Mouse (Mus musculus): ENCODE measurements around the gene Epp13. TPM values are rescaled to one million over a fixed set of nuclear protein-coding genes. Genes with fewer than 3 reads are reported as not detected.
"Not testable (repeated sequence)": the region's sequence is repeated elsewhere in the genome, so short reads cannot be mapped to it uniquely, and the experiment has no call there.

Epp13 gene
- total RNA-seq (2015) (not detected in 2 replicates), total RNA-seq (2017) (not detected in 2 replicates)

DNA sequence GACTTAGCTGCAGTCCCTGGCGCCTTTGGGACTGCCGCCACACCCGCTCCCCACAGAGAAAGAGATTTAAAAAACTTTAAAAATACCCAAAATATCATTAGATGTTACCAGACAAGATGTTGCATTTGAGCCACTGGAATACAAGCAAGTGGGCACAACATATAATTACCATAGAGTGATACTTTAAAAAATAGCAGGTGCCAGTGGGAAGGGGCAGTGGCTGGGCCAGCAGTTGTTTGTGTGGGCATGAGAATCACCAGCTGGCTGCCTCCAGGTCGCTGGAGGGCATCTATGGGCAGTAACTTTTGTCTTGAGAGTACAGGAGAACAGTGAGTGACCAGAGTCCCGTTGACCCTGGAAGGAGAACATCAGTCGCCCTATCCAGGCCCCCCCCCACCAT, at the start of gene Epp13:
TSS of gene Epp13 (plus strand) at position 301 of the 400 bp plus-strand sequence.
- no peak for ATAC-seq (replicated peaks; ENCODE audit: poor library complexity)

DNA sequence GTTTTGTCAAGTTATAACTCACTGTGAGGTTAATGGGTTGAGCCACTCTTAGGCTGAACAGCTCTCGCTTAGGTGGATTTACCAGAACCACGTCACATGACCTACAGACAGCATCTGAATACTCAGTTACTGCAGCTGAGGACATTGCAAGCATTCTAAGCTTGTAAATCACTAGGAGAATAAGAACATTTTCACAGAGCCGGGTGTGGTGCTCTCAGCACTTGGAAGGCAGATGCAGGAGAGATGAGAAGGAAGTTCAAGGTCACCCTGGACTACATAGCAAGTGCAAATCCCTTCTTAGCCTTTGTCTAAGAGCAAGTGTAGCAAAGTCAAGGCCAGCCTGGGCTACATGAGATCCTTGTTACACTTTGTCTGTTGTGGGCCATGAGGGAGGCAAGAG, 48.3 kb upstream of the Epp13 start:
- no peak for ATAC-seq (replicated peaks; ENCODE audit: poor library complexity)

DNA sequence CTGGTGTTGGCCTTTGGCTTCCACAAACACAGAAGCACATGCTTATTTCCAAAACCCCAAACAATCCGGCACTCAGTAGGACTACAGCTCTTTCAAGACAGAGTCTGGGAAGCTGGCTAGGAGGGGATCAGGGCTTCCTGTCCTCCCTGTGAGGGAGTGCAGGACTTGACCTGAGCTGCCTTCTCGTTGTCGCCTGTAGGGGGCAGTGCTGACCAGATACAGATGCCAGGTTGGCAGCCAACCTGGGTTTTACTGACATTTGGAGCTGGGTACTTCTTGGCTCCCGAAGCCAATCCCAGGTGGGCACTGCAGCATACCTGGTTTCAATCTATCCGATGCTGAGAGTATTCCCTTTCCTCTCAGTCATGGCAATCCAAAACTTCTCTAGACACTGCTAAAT, 39.4 kb upstream of the Epp13 start:
- ATAC-seq (replicated peaks; ENCODE audit: poor library complexity), result peak; percentile 79

DNA sequence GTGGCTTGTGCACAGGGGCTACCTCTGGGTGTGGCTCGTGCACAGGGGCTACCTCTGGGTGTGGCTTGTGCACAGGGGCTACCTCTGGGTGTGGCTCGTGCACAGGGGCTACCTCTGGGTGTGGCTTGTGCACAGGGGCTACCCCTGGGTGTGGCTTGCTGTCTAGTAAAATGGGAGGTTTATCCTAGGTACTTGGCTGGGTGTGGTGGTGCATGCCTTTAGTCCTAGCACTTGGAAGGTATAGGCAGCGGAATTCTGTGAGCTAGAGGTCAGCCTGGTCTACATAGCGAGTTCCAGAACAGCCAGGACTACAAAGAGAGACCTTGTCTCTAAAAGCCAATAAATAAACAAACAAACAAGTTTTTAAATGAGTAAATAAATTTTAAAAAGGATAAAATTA, 37.8 kb upstream of the Epp13 start:
- not testable (repeated sequence) for ATAC-seq (replicated peaks; ENCODE audit: poor library complexity)

DNA sequence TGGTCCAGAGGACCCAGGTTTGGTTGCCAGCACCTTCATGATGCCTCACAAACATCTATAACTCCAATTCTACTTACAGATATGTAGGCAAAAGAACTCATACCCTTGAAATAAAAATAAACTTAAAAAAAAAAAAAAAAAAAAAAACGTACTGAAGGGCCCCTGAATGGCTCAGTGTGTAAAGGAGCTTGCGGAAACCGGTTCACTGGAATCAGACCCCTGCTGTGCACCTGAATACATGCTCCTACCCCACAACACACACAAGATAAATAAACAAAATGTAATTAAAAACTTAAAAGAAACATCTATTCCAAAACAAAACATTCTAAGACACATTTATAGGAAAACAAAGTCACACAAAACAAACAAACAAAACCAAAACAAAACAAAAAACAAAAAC, 32.4 kb upstream of the Epp13 start:
- no peak for ATAC-seq (replicated peaks; ENCODE audit: poor library complexity)

DNA sequence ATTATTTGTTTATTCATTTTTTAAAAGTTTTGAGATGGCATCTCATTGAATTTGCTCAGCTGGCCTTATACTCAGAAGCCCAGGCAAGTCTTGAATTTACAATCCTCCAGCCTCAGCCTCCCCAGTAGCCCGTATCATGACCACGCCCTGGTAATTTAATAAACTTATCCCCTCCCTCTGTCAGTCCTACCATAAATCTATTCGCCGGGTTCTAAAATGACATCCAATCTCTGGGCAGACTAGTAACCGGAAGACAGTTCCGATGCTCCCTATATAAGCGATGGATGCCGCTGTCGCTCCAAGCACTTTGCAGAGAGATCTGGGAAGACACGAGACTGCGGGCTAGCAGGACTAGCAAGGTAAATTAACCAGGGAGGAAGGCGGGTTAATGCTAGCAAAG, 30.5 kb upstream of the Epp13 start, which contains the start of gene Zscan5b:
TSS of gene Zscan5b (plus strand) at position 301 of the 400 bp plus-strand sequence.
- no peak for ATAC-seq (replicated peaks; ENCODE audit: poor library complexity)

DNA sequence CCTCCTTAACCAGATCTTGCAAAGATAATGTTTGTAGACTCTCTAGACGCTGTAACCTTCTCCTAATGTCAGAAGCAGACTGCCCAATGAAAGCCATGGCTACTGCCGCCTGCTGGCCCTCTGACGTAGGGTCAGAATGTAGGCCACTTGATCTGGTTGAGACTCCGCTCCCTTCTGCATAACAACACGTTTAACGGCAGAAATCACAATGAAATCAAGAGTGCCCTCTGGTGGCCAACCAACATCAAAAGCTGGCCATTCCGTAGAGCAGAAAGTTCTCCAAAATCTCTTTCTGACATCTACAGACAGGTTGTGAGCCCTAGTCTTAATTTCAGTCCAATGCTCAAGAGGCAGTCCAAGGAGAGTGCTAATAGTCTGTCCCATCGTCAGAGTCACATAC, 24.0 kb upstream of the Epp13 start:
- ATAC-seq (replicated peaks; ENCODE audit: poor library complexity), result not testable (repeated sequence)

DNA sequence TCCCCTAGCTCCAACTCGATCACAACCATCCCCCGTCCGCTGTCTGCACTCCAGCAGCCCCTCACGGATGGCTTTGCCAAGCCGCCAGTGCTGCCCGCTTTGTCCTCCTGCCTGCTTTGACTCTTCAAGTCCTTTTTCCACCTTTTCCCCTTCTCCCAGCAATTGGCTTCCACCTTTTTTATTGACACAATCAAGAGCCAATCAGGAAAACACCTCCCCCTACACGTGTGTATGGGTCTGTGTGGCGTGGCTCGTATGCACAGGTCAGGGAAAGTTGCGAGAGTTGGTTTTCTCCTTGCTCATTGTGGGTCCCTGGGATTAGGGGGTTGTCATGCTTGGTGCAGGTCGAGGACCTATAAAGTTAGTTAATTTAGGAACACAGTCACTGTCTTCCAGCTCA, 12.7 kb upstream of the Epp13 start:
- ATAC-seq (replicated peaks; ENCODE audit: poor library complexity), result no peak

DNA sequence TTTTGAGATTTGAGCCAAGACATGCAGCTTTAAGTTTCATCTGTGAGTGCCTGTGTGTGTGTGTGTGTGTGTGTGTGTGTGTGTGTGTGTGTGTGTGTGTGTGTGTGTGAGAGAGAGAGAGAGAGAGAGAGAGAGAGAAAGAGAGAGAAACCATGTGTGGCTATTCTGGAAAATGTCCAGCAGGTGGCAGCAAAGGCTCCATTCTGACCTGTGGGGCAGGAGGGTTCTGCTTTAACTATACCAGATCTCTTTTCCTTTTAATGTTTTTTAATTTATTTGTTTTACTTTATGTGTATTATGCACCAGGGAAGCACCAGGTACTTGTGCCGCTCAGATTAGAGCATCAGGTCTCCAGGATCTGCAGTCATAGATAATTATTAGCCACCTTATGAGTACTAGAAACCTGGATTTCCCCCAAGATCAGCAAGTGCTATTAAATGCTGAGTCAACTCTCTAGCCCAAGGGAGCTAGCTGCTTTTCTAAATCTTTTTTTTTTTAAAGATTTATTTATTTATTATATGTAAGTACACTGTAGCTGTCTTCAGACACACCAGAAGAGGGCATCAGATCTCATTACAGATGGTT, 11.6 kb upstream of the Epp13 start:
- ATAC-seq (replicated peaks; ENCODE audit: poor library complexity), result peak; percentile 94

DNA sequence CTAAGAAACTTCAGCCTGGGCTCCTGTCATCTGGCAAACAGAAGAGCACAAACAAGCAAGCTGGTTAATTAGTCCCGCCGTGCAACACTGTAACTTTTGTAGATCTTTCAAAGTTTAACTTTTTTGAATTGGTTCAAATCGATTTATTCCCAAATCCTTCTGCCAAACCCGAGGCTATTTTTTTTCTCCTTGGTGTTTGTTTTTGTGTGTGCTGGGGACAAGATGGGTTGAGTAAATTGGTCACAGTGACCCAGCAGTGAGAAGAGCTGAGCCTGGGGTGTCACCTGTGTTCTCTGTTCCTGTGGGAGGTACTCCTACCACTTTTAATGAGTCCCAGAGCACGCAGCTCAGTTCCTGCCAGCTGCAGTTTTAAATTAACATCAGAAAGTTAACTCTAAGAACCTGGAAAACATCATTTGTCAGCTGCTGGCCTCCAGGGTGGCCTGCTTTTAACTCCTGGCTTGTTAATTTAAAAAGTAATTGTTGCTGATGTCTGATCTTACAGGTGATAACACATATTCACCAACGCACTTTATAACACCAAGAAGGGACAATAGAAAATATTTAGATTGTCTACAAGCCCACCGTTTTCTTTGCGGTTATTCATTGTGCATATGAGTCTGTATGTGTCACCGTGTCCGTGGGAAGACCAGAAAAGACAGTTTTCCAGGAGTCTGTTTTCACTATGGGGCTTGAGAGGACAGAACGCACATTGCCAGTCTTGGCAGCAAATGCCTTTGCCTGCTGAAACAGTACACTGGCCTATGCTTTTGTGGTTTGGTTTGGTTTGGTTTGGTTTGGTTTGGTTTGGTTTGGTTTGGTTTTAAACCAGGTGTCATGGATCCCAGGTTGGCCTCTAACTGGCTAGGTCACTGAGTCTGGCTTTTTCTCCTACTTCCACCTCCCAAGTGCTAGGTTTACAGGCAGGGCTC, 7.9 kb upstream of the Epp13 start:
- no peak for ATAC-seq (replicated peaks; ENCODE audit: poor library complexity)

DNA sequence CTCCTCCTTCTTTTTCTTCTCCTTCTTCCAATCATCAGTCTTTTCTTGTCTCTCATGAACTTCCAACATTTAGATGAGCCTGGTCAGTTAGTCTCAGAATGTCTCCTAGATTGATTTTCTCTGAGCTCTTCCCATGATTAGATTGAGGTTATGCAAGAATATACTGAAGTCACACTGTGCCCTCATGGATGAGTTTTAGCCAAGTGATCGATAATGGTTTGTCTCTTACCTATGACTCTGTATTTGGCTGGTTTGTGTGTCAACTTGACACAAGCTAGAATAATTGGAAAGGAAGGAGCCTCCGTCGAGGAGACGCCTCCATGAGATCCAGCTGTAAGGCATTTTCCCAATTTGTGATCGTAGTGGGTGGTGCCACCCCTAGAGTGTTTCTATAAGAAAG, 1.9 kb downstream of the Epp13 start:
- no peak for ATAC-seq (replicated peaks; ENCODE audit: poor library complexity)

DNA sequence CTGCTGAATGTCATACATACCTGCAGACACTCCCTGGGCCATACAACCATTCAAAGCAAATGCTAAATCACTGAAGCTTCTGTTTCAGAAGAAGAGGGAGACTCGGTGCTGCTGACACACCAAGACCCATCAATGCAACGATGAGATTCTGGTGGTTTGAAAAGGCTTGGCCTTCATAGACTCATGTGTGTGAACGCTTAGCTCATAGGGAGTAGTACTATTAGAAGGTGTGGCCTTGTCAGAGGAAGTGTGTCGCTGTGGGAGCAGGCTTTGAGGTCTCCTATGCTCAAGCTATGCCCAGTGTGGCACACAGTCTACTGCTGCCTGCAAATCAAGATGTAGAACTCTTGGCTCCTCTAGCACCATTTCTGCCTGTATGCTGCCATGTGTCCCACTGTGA, 4.9 kb downstream of the Epp13 start:
- no peak for ATAC-seq (replicated peaks; ENCODE audit: poor library complexity)

DNA sequence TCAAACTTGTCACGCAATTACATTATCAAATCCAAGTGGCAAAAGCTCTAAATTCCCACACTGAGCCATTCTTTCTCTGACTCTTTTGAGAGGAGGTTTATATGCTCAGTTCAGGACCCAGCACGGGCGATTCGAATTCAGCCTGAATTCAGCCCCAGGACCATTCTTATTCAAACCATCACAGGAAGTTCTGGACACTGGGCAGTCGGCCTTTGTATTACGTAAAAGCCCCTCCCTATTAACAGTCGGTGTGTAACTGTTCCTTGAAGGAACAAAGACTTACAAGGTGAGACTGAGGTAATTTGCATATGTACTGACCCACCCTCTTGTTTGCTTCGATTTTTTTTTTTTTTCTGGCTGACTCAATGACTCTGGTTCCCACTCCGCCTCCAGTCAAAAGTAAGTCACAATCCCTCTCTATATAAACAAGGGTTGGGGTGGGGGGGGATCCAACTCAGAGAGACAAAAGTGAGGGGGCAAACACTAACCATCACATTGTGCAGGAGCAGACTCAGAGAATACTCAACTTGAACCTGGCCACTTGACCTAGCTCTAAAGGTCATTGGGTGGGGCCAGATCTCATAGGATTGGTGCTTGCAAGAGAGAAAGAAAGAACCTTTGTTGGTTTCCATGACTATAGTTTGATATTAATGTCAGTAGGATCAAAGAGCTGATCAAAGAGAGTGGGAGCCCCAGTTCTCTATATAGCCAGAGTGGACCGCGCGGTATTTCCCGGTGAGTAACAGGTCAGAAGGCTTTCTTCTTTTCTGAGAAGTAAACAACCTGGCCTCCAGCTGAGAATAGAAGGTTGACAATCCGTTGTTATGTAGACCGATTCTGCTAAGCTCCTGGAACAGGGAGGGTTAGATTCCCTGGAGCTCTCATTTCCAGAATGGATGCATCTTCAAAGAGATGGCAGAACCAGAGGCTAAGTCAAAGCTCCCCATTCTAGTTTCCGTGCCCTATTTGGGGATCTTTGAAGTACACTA, 6.0 kb downstream of the Epp13 start:
- no peak for ATAC-seq (replicated peaks; ENCODE audit: poor library complexity)

DNA sequence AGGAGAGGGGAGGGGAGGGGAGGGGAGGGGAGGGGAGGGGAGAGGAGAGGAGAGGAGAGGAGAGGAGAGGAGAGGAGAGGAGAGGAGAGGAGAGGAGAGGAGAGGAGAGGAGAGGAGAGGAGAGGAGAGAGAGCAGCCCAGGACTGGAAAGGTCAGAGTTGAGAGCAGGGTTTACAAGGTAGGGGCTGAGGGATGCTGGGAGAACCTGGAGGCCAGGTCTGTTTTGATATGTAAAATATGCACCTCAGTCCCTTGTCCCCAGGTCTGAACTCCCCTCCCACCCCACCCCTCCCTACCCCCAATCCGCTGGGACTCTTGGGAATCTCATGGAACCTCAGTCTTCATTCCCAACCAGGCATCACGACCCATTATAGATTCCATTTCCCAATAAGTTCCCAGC, 7.5 kb downstream of the Epp13 start:
- not testable (repeated sequence) for ATAC-seq (replicated peaks; ENCODE audit: poor library complexity)

DNA sequence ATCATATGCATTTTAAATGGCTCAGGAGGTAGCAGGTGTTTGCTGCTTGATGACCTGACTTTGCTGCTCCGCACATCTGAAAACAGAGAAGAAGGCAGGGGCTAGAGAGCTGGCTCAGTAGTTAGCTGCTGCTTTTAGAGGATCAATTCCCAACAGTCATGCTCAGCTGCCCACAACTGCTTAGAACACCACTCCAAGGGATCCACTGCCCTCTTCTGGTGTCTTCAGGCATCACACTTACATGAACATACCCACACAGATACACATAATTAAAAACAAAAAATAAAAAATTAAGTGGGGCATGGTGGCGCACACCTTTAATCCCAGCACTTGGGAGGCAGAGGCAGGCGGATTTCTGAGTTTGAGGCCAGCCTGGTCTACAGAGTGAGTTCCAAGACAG, 9.6 kb downstream of the Epp13 start:
- peak; percentile 44; the same call in 1 of the 2 replicates for ATAC-seq (replicated peaks; ENCODE audit: poor library complexity)

DNA sequence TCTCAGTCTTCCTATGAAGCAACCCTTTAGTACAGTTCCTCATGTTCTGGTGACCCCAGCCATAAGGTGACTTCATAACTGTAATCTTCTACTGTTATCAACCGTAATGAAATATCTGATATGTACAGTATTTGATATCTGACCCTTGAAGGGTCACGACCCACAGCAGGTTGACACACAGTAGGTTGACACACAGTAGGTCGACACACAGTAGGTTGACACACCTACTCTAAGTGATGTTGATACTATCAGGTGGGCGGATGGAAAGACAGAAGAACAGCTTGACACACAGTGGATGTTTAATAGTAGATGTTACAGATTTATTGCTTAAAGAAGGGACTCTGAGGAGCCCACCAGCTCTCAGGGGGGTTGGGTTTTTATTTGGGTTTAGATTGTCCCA, 10.5 kb downstream of the Epp13 start:
- ATAC-seq (replicated peaks; ENCODE audit: poor library complexity), result no peak

DNA sequence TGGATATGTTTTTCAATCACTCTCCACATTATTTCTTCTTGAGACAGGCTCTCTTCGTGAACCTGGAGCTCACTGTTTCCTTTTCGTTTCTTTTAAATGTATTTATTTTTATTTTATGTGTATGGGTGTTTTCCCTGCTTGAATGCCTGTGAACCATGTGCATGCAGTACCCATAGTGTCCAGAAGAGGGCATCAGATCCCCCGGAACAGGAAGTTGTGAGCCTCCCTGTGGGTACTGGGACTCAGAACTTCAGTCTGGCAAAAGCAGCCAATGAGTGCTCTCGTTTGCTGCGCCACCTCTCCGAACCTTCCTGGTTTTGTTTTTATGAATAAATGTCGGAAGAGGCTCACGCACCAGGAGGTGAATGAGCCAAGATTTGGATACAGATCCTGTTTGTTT, 13.2 kb downstream of the Epp13 start:
- peak; percentile 98 for ATAC-seq (replicated peaks; ENCODE audit: poor library complexity)

DNA sequence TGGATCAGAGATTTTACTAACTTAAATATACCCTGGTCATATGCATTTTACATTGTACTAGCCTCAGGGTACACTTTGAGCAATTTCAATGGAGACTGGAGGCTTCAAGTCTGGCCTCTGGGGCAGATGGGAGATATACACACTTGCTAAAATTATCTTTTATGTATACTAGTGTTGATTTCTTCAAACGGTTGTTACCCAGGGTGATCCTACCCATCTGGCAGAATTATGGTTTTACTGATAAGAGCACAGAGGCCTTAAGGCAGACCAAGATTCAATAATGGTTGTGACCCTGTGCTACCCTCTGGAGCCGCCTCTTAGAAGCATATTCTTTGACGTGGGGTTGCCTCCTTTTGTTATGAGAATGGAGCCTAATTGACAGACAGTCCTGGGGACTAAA, 25.4 kb downstream of the Epp13 start:
- peak; percentile 70 for ATAC-seq (replicated peaks; ENCODE audit: poor library complexity)

DNA sequence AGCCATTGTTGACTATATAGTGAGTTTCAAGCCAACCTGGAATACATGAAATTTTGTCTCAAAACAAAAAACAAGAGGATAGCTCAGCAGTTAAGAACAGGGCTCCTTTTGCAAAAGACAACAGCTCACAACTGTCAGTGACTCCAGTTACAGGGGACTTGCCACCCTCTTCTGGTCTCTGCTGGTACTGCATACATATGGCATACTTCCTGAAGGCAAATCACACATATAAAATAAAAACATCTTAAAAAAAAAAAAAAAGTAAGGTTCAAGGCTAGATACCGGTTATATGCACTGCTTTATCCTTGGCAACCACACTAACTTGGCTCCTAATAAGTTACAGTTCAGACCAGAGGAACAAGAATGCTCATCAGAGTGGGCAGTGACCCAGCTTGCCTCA, 30.2 kb downstream of the Epp13 start:
- ATAC-seq (replicated peaks; ENCODE audit: poor library complexity), result peak; percentile 47

DNA sequence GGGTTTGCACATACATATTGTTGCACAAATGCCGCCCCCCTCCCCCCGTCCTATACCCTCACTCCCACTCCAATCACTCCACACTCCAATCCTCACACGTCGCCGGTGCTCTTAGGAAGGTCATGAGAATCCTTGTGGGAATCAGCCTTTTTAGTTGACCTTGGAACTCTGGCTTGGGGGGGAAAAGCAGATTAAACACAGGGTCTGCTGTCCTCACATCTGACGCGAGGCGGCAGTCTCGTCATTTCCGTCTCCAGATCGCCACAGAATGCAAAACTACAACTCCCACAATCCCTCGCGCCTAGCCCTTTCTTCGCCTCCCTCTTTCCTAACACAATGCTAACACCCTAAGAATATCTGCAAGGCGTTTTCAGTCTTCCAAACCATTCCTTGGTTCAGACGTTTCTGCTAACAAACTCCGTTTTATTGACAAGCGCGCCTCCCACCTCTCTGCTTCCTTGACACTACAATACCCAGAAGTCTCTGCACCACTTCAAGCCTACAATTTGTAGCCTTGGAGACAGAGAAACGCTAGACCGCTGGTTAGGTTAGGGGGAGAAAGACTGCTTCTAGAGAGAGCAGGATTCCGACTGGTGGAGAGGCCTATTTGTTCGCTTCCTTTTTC, 31.1 kb downstream of the Epp13 start:
- ATAC-seq (replicated peaks; ENCODE audit: poor library complexity), result peak; percentile 65
